Mouse (Mus musculus): ENCODE measurements around the gene Csnk1g2.
A peak's percentile ranks its signal among the peaks of the same experiment; 100 is the strongest.

The Csnk1g2 gene

GRCm38 (mm10) chr10:80665981-80666733, 43.5 kb downstream of the Csnk1g2 start:
- DNase-seq, result no peak

- no peak for DNase-seq
Measured at GRCm38 (mm10) chr10:80666837-80667412, 44.3 kb downstream of the Csnk1g2 start.

GRCm38 (mm10) chr10:80668614-80669013, 46.0 kb downstream of the Csnk1g2 start:
- no peak for DNase-seq

GRCm38 (mm10) chr10:80669018-80669417, 46.4 kb downstream of the Csnk1g2 start:
- DNase-seq, result no peak

- no peak for DNase-seq
Measured at GRCm38 (mm10) chr10:80669737-80670485, 47.3 kb downstream of the Csnk1g2 start.

- no peak for DNase-seq
Measured at GRCm38 (mm10) chr10:80670531-80670930, 47.9 kb downstream of the Csnk1g2 start.

- DNase-seq, result no peak
Measured at GRCm38 (mm10) chr10:80671251-80671650, 48.6 kb downstream of the Csnk1g2 start.

GRCm38 (mm10) chr10:80671936-80672690, 49.5 kb downstream of the Csnk1g2 start:
- no peak for DNase-seq

- no peak for DNase-seq
Measured at GRCm38 (mm10) chr10:80673690-80674089, 51.1 kb downstream of the Csnk1g2 start.

GRCm38 (mm10) chr10:80674161-80674711, 51.6 kb downstream of the Csnk1g2 start:
- DNase-seq, result no peak

- DNase-seq, result no peak
Measured at GRCm38 (mm10) chr10:80674851-80675404, 52.3 kb downstream of the Csnk1g2 start.

GRCm38 (mm10) chr10:80675405-80676197, 53.0 kb downstream of the Csnk1g2 start:
- DNase-seq, result peak; percentile 25

GRCm38 (mm10) chr10:80676198-80676928, 53.7 kb downstream of the Csnk1g2 start:
- DNase-seq, result peak; percentile 99

GRCm38 (mm10) chr10:80677128-80677875, 54.7 kb downstream of the Csnk1g2 start:
- no peak for DNase-seq

- peak; percentile 83 for DNase-seq
Measured at GRCm38 (mm10) chr10:80677942-80678436, 55.4 kb downstream of the Csnk1g2 start, which contains the start of gene Mknk2. Gene Mknk2 (minus strand): TSS chr10:80678112.

- DNase-seq, result no peak
Measured at GRCm38 (mm10) chr10:80678601-80679377, 56.2 kb downstream of the Csnk1g2 start.

GRCm38 (mm10) chr10:80679556-80680259, 57.1 kb downstream of the Csnk1g2 start:
- DNase-seq, result no peak

GRCm38 (mm10) chr10:80680260-80680696, 57.6 kb downstream of the Csnk1g2 start:
- DNase-seq, result no peak
